Mouse (Mus musculus): ENCODE data around the gene F2r.

Gene F2r

DNA sequence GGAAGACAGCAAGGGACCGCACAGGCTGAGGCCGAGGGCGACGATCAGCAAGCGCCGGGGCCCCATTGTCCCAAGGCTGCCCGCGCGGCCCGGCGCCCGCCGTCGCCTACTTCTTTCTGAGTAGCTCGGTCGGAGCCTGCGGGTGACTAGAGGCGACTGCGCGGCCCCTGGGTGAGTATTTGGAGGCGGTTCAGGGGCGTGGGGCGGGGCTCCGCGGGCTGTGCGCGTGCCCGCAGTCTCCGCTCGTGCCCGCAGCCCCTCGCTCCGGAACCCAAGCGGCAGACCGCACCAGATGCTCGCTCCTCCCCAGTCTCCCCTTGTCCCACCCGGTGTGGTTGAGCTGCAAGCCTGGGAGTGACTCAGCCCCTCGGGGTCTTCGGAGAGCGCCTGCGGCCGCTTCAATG, at the start of gene F2r:
F2r (minus strand) TSS at position 179 of the 404 bp plus-strand sequence.
- peak; percentile 94 for DNase-seq

DNA sequence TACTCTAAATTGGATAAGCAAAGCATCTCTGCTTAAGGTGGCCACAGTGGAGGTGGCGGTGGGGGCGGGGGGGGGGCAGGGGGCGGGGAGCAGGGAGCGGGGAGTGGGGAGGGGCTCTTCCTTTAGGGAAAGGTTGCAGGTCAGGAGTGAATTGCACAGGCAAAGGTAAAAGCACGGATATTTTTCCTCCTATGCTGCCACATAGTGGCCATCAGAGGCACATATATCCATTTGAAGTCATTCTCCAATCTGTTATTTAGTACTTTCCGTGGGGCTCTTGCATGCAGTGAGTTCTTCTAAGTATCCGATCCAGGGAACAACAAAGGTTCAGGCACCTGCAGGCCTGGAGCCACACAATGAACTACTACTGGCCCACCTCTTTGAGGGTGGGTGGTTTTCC, 49.0 kb upstream of the F2r start:
- peak; percentile 48 for DNase-seq

- DNase-seq, result no peak
Measured at GRCm38 (mm10) chr13:95665644-95666356, 47.5 kb upstream of the F2r start.

DNA sequence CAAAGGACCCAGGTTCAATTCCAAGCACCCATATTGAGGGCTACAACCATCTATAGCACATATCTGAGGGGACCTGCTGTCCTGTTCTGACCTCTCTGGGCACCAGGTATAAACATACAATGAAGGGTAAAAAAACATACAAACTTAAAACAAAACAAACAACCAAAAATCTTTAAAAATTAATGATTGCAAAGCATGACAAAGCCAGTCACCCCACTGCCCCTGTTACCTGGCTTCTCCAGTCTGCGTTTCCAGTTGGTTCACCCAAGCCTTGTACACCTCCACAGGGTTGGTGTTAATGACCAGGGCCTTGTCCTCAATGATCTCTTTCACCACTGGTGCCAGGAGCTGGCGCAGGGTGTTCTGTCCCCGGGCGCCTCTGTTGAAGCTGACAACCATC, 45.5 kb upstream of the F2r start:
- DNase-seq, result no peak

GRCm38 (mm10) chr13:95659432-95659831, 41.1 kb upstream of the F2r start:
- no peak for DNase-seq

DNA sequence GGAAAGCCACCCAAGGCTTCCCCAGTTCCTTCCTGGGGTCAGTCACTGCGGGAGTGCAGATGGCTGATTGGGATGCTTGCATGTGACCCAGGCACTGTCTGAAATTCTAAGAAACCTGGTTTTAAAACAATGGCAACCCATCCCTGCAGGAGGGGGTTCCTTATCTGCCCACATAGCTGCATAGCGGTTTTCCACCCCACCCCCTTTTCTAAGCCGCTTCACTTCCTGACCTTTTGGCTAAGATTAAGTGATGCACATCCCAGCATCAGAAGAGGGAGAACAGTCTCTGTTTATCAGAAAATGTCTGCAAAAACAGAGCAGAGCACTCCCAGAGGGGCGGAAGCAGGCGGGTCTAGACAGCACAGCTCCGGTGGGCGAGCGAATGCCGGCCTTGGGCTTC, 38.9 kb upstream of the F2r start:
- DNase-seq, result no peak

- DNase-seq, result peak; percentile 59
Measured at GRCm38 (mm10) chr13:95655284-95655683, 37.0 kb upstream of the F2r start.

DNA sequence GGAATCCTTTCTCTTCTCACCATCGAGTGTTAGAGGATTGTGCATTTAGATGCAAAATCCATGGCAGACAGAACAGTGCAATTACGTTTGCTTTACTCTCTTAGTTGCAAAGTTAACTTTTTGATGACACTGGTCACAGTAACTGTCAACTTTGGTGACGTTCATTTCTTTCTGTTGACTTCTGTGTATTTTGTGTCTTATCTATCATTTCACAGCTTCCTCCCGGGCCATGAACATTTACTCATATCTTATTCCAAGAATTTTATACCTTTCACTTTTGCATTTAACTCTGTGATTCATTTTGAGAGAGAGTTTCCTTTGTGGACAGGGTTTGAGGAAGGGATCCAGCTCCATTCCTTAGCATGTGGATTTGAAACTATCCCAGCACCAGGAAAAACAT, 35.4 kb upstream of the F2r start:
- no peak for DNase-seq

GRCm38 (mm10) chr13:95651870-95652668, 33.8 kb upstream of the F2r start:
- DNase-seq, result no peak

GRCm38 (mm10) chr13:95649941-95650340, 31.7 kb upstream of the F2r start:
- DNase-seq, result no peak

DNA sequence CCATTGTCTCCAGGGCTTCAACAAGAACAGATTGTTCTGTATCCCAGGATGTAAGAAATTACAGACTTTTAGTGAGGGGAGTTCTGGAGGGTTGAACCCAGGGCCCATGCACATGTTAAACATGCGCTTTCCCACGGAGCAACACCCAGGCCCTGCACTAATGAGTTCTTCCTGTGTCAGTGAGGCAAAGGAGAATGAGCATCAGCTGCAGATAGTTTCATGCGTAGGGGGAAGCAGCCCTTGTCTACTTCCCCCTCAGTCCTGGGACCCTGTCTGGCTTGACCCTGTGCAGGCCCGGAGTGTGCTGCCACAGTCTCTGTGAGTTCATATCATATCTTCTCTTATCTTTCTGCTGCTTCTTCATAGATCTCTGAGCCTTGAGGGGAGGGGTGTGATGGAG, 29.0 kb upstream of the F2r start:
- DNase-seq, result no peak

DNA sequence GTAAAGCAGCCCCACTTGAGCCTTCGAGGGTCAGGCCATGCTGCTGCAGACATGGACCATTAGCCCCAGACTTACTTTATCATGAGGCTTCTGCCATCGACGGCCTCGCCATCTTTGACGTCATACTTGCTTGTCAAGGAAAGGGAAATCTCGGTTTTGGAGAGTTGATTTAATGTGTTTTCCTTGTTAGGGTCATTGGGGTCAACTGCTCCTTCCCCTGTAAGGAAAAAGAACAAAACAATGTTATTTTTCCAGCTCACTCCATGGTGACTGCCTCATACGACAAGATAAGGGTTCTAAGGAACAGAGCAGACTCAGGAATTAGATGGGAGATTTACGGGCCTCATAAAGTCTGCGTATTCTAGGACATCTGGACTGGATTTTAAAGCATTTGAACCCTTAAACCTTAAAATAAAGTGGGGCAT, 28.4 kb upstream of the F2r start:
- peak; percentile 54 for DNase-seq

- DNase-seq, result no peak
Measured at GRCm38 (mm10) chr13:95643740-95644139, 25.5 kb upstream of the F2r start.

DNA sequence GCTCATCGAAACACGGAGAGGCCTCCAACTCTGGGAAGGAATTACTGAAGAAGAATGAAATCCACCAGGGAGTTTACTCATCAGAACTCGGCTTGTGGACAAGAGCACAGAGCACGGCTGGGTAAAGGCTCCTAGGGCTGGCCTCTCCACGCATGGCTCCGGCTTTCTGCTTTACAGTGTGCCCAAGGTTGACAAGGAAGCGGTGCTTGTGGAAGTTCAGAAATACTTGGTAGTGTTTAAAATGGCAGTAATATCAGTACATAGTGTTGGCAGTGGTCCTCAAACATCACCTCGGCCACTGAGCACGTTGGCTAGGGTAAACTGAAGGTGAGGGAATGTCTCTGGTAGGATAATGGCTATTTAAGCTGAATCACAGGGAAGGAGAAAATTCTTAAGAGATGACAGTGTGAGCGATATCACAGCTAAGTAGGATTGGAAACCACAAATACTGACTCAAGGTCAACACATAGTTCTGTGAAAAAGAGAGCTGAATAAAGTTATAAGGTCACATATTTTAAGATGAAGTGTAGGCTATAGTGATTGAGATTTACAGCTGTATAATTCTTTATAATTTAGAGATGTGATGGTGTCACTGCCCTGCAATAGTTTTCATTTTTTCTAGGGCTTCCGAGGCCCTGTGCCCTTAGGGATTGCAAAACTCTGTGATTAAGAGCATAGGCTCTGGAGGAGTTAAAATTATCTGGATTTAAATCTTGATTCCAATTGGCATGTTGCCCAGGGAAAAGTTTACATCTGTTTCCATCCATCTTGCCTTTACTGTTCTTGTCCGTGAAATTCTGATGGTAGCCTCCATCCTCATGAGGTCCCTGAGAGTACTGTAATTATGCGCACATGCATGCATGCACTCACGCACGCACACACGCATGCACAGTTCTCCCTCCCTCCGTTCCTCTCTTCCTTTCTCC, 23.0 kb upstream of the F2r start:
- no peak for DNase-seq

- no peak for DNase-seq
Measured at GRCm38 (mm10) chr13:95640408-95640807, 22.1 kb upstream of the F2r start.

DNA sequence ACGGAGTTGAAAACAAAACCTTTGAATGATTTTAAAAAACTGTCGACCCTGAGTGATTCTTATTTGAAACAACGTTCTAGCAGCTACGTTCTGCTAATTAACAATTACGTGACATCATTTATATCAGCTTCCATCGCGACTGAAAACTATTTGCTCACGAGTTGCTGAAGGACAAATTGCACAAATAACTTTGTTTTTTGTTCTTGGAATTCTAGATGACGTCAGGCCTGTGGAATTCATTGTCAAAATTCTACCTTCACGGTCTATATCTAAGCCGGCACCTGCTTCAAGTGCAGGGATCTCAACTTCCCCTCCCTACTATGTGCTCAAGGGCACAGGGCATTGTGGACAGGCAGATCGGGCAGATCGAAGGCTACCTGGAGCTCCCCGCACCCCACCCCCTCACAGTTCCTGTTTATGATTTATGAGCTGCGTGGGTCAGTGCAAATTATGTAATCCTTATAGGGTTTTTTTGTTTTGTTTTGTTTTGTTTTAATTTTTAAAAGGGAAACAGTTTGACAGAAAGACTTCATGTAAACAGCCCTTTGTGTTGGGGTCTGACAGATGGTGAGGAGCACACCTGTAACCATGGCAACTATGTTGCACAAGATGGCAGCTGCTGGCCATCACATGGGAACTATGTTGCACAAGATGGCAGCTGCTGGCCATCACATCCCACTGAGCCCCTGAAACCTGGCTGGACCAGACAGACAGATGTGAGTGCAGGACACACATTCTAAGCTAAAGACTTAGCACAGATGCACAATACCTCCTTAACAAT, 21.2 kb upstream of the F2r start:
- peak; percentile 59 for DNase-seq

DNA sequence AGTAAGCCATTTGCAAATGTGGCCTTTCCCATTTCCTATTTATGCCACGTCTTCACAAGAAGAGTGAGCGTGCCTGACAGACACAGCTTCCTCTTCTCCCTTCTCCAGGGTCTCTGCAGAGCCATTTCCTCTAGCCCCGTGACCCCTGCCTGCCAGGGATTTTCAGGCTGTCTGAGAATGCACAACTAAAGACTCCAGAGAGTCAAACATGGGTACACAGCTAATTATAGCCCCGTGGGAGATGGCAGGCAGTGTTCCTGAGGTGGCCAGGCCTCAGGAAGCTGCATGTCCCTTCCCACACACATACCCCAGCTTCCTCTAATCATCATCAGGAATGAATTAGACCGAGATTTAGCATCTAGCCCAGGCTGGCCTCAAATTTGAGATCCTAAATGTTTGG, 20.6 kb upstream of the F2r start:
- DNase-seq, result peak; percentile 54

DNA sequence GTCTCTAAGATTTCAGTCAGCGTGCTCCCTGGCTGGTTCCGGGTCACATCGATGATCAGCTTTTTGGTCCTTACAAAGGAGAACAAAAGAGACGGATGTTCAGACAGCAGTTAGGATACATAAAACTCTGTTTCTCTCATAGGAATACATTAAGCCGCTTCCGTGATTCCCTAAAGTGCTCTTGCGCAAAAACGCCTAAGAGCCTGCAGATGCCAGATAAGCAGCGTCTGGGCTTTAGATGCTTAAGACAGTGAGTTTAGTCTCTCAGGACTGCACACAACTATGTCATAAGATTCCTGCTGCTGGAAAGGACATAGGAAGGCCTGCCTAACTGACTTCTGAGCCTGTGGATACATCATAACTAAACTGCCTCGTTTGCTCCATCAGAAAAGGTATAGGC, 19.4 kb upstream of the F2r start:
- no peak for DNase-seq

DNA sequence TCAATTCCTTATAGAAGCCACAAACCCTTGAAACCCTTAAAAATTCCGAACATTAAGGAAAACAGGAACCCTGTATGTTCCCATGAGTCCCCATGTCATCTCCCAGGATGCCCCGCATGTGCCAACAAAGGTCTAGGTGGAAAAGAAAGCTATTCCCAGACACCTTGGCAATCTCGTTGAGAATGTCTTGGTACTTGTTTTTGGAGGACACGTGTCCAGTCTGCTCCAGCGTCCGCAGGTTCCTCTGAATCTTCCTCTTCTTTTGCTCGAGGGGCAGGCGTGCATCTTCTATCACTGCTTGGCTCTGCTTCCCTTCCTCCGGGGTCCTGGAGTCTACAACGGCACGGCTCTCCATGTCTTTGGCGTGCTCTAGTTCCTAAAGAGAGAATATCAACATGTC, 17.0 kb upstream of the F2r start:
- DNase-seq, result no peak

DNA sequence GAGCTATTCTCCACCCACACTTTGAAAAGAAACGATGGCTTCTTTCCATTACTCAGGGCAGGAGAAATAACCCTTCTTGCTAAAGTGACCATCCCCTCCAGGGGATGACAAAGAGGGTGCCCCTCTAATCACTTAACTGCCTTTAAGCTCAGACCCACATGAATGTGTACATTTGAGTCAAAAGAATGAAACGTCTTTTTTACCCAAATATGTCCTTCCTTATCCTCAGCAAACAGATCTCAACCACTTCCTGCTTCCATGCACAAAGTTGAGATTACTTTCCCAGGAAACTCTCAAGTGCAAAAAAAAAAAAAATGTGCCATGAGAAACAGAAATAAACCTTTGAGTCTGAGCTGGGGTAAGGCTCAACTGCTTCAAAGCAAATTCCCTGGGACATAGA, 16.2 kb upstream of the F2r start:
- DNase-seq, result no peak

GRCm38 (mm10) chr13:95633384-95633783, 15.1 kb upstream of the F2r start:
- DNase-seq, result no peak

- DNase-seq, result no peak
Measured at GRCm38 (mm10) chr13:95632144-95632543, 13.9 kb upstream of the F2r start.

GRCm38 (mm10) chr13:95630747-95631146, 12.5 kb upstream of the F2r start:
- DNase-seq, result no peak
